Mouse (Mus musculus) kidney, postnatal 0 days (tissue): ENCODE data around the gene Rbms1. TPM values are rescaled to one million over a fixed set of nuclear protein-coding genes. Genes with fewer than 3 reads are reported as not detected.

ENCODE experiments used
- ATAC-seq: fragments of 200-750 bp; cut with Nextera tagmentation; replicated peaks from 2 replicates; pipeline ENCODE4 v1.8.0; 2017; ENCODE audit warnings: low read depth, moderate number of reproducible peaks, moderate TSS enrichment, moderate library complexity; ENCODE audit not compliant: low FRiP score
- DNase-seq: peaks from one replicate; pipeline ENCODE4 v3.0.0-alpha.2; 2016; ENCODE audit warnings: low spot score
- H3K27ac ChIP-seq: fragments of 300-500 bp; sonication (generic); 2 replicates; pipeline ENCODE4 v1.5.1; 2014; ENCODE audit warnings: mild to moderate bottlenecking
- H3K27me3 ChIP-seq: fragments of 300-500 bp; sonication (generic); 2 replicates; pipeline ENCODE4 v1.6.1; 2014; ENCODE audit warnings: low read length, mixed read lengths; ENCODE audit not compliant: insufficient read depth
- H3K36me3 ChIP-seq: fragments of 300-500 bp; sonication (generic); 2 replicates; pipeline ENCODE4 v1.6.1; 2014; ENCODE audit warnings: low read length, mixed read lengths; ENCODE audit not compliant: insufficient read depth
- H3K4me1 ChIP-seq: fragments of 300-500 bp; sonication (generic); replicated peaks from 2 replicates; pipeline ENCODE4 v1.6.1; 2014; ENCODE audit warnings: antibody characterized with exemption, low read length, mixed read lengths; ENCODE audit not compliant: insufficient read depth
- H3K4me2 ChIP-seq: fragments of 300-500 bp; sonication (generic); 2 replicates; pipeline ENCODE4 v1.6.1; 2014; ENCODE audit warnings: mild to moderate bottlenecking, low read length, moderate library complexity, mixed read lengths
- H3K4me3 ChIP-seq: fragments of 300-500 bp; sonication (generic); replicated peaks from 2 replicates; pipeline ENCODE4 v1.5.1; 2014; ENCODE audit warnings: low read depth, low read length
- H3K9ac ChIP-seq: fragments of 300-500 bp; sonication (generic); 2 replicates; pipeline ENCODE4 v1.6.1; 2014; ENCODE audit warnings: low read depth, low read length
- H3K9me3 ChIP-seq: fragments of 300-500 bp; sonication (generic); replicated peaks from 2 replicates; pipeline ENCODE4 v1.6.1; 2016; ENCODE audit warnings: low read length, inconsistent platforms, mixed read lengths
- CTCF ChIP-seq: IDR thresholded peaks from 2 replicates; pipeline ENCODE4 v1.5.1; 2016; ENCODE audit warnings: antibody characterized with exemption, low read depth, mild to moderate bottlenecking, moderate library complexity
- WGBS: fragments of 180-500 bp; shearing (Covaris S2); extraction: QIAGEN DNeasy Blood & Tissue Kit; methylation state at CpG from one replicate; pipeline ENCODE4 v1.1.7; 2014; 5-methylcytosine and 5-hydroxymethylcytosine counted together
- polyA plus RNA-seq: library from polyadenylated mRNA; unstranded; fragments of >200 nt; fragmentation: Nextera tagmentation; extraction: Ambion mirVana; gene quantifications from 2 replicates; pipeline ENCODE4 v1.2.1, GENCODE M21; 2015

Rbms1 gene
- polyA plus RNA-seq, 1 experiment from 2014 or later = 92.5 TPM

- no peaks in the 10 kb centered on the region for H3K4me1 ChIP-seq
- no peaks in the 10 kb centered on the region for H3K9me3 ChIP-seq
- H3K27ac ChIP-seq = no peak overlapping the region
- H3K4me2 ChIP-seq = no peak overlapping the region
- DNase-seq = no peak
- H3K27me3 ChIP-seq = no peaks in the 10 kb centered on the region
- peaks cover 28% of the 10 kb centered on the region for H3K36me3 ChIP-seq
- 82% methylated on average over 4 of the region's 4 CpGs for WGBS
- H3K9ac ChIP-seq = no peak overlapping the region
- no peak overlapping the region for H3K4me3 ChIP-seq
- ATAC-seq = no peak
- no peak for TF ChIP-seq CTCF
Observed at GRCm38 (mm10) chr2:60792506-60792905, 170.5 kb downstream of the Rbms1 start.

GRCm38 (mm10) chr2:60789126-60789525 lies 173.9 kb downstream of the Rbms1 start:
- DNase-seq = no peak
- no peak for ATAC-seq
- no peak overlapping the region for H3K27ac ChIP-seq
- H3K4me1 ChIP-seq = no peaks in the 10 kb centered on the region
- peaks cover 24% of the 10 kb centered on the region for H3K36me3 ChIP-seq
- H3K4me2 ChIP-seq = no peak overlapping the region
- H3K9me3 ChIP-seq = no peaks in the 10 kb centered on the region
- H3K4me3 ChIP-seq = no peak overlapping the region
- H3K27me3 ChIP-seq = no peaks in the 10 kb centered on the region
- WGBS = 91% methylated on average over 3 of the region's 3 CpGs
- no peak overlapping the region for H3K9ac ChIP-seq
- no peak for TF ChIP-seq CTCF

- Histone ChIP-seq H3K4me3 (no peak overlapping the region), H3K4me1 (no peaks in the 10 kb centered on the region), H3K27me3 (no peaks in the 10 kb centered on the region), H3K27ac (no peak overlapping the region), H3K9ac (no peak overlapping the region), H3K36me3 (peaks cover 24% of the 10 kb centered on the region), H3K4me2 (no peak overlapping the region), H3K9me3 (no peaks in the 10 kb centered on the region)
- ATAC-seq (no peak), DNase-seq (no peak)
- WGBS = 88% methylated on average over 6 of the region's 6 CpGs
- no peak for TF ChIP-seq CTCF
Observed at GRCm38 (mm10) chr2:60788173-60788908, 174.7 kb downstream of the Rbms1 start.

GRCm38 (mm10) chr2:60787088-60787487 lies 175.9 kb downstream of the Rbms1 start:
- H3K4me1 ChIP-seq = no peaks in the 10 kb centered on the region
- no peak overlapping the region for H3K9ac ChIP-seq
- DNase-seq = no peak
- 93% methylated on average over 5 of the region's 5 CpGs for WGBS
- no peaks in the 10 kb centered on the region for H3K9me3 ChIP-seq
- H3K4me2 ChIP-seq = no peak overlapping the region
- no peak for ATAC-seq
- no peak overlapping the region for H3K4me3 ChIP-seq
- peaks cover 22% of the 10 kb centered on the region for H3K36me3 ChIP-seq
- no peaks in the 10 kb centered on the region for H3K27me3 ChIP-seq
- no peak overlapping the region for H3K27ac ChIP-seq
- peak; percentile 54 for TF ChIP-seq CTCF

GRCm38 (mm10) chr2:60786289-60786688 lies 176.7 kb downstream of the Rbms1 start:
- Histone ChIP-seq H3K4me3 (no peak overlapping the region), H3K36me3 (peaks cover 18% of the 10 kb centered on the region), H3K27ac (no peak overlapping the region), H3K4me2 (no peak overlapping the region), H3K4me1 (no peaks in the 10 kb centered on the region), H3K9me3 (no peaks in the 10 kb centered on the region), H3K9ac (no peak overlapping the region), H3K27me3 (no peaks in the 10 kb centered on the region)
- 55% methylated on average over 10 of the region's 10 CpGs for WGBS
- ATAC-seq (no peak), DNase-seq (no peak)
- TF ChIP-seq CTCF = no peak

- 25% methylated on average over 3 of the region's 3 CpGs for WGBS
- ATAC-seq (no peak), DNase-seq (no peak)
- Histone ChIP-seq H3K9ac (no peak overlapping the region), H3K27ac (no peak overlapping the region), H3K9me3 (no peaks in the 10 kb centered on the region), H3K36me3 (peaks cover 47% of the 10 kb centered on the region), H3K4me2 (no peak overlapping the region), H3K27me3 (no peaks in the 10 kb centered on the region), H3K4me1 (no peaks in the 10 kb centered on the region), H3K4me3 (no peak overlapping the region)
- TF ChIP-seq CTCF = no peak
Observed at GRCm38 (mm10) chr2:60774501-60774900, 188.5 kb downstream of the Rbms1 start.

- H3K36me3 ChIP-seq = peaks cover 45% of the 10 kb centered on the region
- peak; percentile 22 for DNase-seq
- H3K9me3 ChIP-seq = no peaks in the 10 kb centered on the region
- no peak overlapping the region for H3K4me2 ChIP-seq
- H3K4me1 ChIP-seq = no peaks in the 10 kb centered on the region
- H3K27ac ChIP-seq = no peak overlapping the region
- H3K4me3 ChIP-seq = no peak overlapping the region
- H3K9ac ChIP-seq = no peak overlapping the region
- H3K27me3 ChIP-seq = no peaks in the 10 kb centered on the region
- WGBS = 84% methylated on average over 5 of the region's 5 CpGs
- TF ChIP-seq CTCF = no peak
- ATAC-seq = no peak
Observed at GRCm38 (mm10) chr2:60773592-60773991, 189.4 kb downstream of the Rbms1 start.
